Mouse (Mus musculus) cortical plate, adult 2 months (tissue): ENCODE results near the gene Dph1. TPM values are rescaled to one million over a fixed set of nuclear protein-coding genes. Genes with fewer than 3 reads are reported as not detected.

ENCODE experiments used
- H3K27ac ChIP-seq: fragments of 200-500 bp; 2 replicates; pipeline ENCODE4 v1.5.1; 2012; ENCODE audit warnings: low read length, control low read depth, inconsistent platforms; ENCODE audit not compliant: insufficient read depth
- H3K4me1 ChIP-seq: fragments of 200-500 bp; 2 replicates; pipeline ENCODE4 v1.6.1; 2011; ENCODE audit warnings: low read length; ENCODE audit not compliant: control insufficient read depth, insufficient read depth
- H3K4me3 ChIP-seq: fragments of 200-500 bp; 2 replicates; pipeline ENCODE4 v1.5.1; 2011; ENCODE audit warnings: mild to moderate bottlenecking, low read length, control low read depth; ENCODE audit not compliant: insufficient read depth
- CTCF ChIP-seq: fragments of 200-500 bp; IDR thresholded peaks from 2 replicates; pipeline ENCODE4 v1.5.1; 2011; ENCODE audit warnings: mild to moderate bottlenecking, control low read depth, low read length; ENCODE audit not compliant: insufficient read depth; ENCODE audit errors: extremely low read depth
- POLR2A ChIP-seq: fragments of 200-500 bp; IDR thresholded peaks from 2 replicates; pipeline ENCODE4 v1.6.1; 2011; ENCODE audit warnings: mild to moderate bottlenecking, low read length, control low read depth; ENCODE audit not compliant: insufficient read depth; ENCODE audit errors: extremely low read depth
- polyA plus RNA-seq: library from polyadenylated mRNA; depleted of rRNA; stranded (reverse); fragments of >200 nt; gene quantifications from 2 replicates; pipeline ENCODE4 v1.2.3, GENCODE M21; 2012

Gene Dph1
- polyA plus RNA-seq, 1 experiment = 29.1 TPM

GRCm38 (mm10) chr11:75141038-75141437 is 50.0 kb downstream of the Dph1 start:
- H3K27ac ChIP-seq = no peak overlapping the region
- no peak overlapping the region for H3K4me3 ChIP-seq
- no peaks in the 10 kb centered on the region for H3K4me1 ChIP-seq
- no peak for TF ChIP-seq POLR2A
- no peak for TF ChIP-seq CTCF

GRCm38 (mm10) chr11:75140431-75140830 is 50.6 kb downstream of the Dph1 start:
- Histone ChIP-seq H3K4me3 (no peak overlapping the region), H3K27ac (no peak overlapping the region), H3K4me1 (no peaks in the 10 kb centered on the region)
- TF ChIP-seq POLR2A (no peak), CTCF (no peak)

GRCm38 (mm10) chr11:75139122-75139963 is 51.7 kb downstream of the Dph1 start:
- Histone ChIP-seq H3K4me3 (no peak overlapping the region), H3K4me1 (no peaks in the 10 kb centered on the region; the same call in 1 of the 2 replicates), H3K27ac (no peak overlapping the region)
- TF ChIP-seq CTCF (no peak), POLR2A (no peak)

GRCm38 (mm10) chr11:75136666-75137398 is 54.2 kb downstream of the Dph1 start:
- TF ChIP-seq POLR2A (no peak), CTCF (no peak)
- H3K27ac ChIP-seq = no peak overlapping the region
- H3K4me1 ChIP-seq = no peaks in the 10 kb centered on the region; the same call in 1 of the 2 replicates
- H3K4me3 ChIP-seq = no peak overlapping the region

- Histone ChIP-seq H3K4me1 (no peaks in the 10 kb centered on the region; the same call in 1 of the 2 replicates), H3K4me3 (no peak overlapping the region), H3K27ac (no peak overlapping the region)
- TF ChIP-seq CTCF = no peak
- no peak for TF ChIP-seq POLR2A
These were observed 55.7 kb downstream of the Dph1 start for GRCm38 (mm10) chr11:75135358-75135757.

- no peak overlapping the region for H3K27ac ChIP-seq
- H3K4me1 ChIP-seq = no peaks in the 10 kb centered on the region; the same call in 1 of the 2 replicates
- TF ChIP-seq CTCF = no peak
- no peak for TF ChIP-seq POLR2A
- no peak overlapping the region for H3K4me3 ChIP-seq
These were observed 56.5 kb downstream of the Dph1 start for GRCm38 (mm10) chr11:75134485-75135068.

DNA sequence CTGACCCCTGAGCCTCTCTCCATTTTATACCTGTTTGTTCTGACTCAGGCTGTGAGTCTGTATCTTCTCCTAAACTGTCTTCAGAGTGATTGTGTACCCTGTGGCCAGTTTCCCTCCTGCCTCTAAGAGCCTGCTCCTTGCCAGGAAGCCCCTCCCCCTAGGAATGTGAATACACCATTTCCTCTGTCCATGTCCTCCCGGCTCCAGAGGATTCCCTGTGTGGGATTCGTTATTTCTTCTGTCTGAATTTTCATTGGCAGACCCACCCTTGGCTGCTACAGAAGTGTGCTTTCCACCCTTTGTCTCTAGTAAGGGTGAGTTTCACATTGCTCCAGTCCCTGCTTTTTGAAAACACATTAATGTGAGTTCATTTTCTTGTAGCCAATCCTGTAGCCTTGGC is 57.1 kb downstream of the Dph1 start:
- no peak overlapping the region for H3K27ac ChIP-seq
- TF ChIP-seq POLR2A = no peak
- no peak for TF ChIP-seq CTCF
- H3K4me3 ChIP-seq = no peak overlapping the region
- H3K4me1 ChIP-seq = no peaks in the 10 kb centered on the region; the same call in 1 of the 2 replicates

- TF ChIP-seq POLR2A (no peak), CTCF (no peak)
- no peak overlapping the region for H3K27ac ChIP-seq
- no peaks in the 10 kb centered on the region; the same call in 1 of the 2 replicates for H3K4me1 ChIP-seq
- H3K4me3 ChIP-seq = no peak overlapping the region
These were observed 57.6 kb downstream of the Dph1 start for GRCm38 (mm10) chr11:75133391-75133790.

DNA sequence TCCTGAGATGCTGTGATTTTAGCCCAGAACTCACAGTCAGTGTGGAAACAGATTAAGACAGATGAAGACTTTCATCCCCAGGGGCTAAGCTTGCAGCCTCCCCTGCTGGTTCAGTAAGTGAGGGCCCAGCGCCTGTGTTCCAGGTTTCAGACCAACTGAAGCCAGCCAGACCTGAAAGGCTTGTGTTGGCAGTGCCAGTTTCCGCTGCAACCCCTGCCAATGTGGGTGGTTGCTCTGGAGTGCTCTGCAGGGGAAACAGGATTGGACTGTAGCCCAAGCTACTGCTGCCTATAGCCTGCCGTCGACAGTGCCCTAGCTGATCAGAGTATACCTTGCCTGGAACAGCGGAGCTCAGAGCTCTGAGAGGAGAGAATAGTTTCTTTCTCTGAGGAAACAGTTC is 58.8 kb downstream of the Dph1 start:
- H3K27ac ChIP-seq = no peak overlapping the region
- H3K4me3 ChIP-seq = no peak overlapping the region
- peak; percentile 56 for TF ChIP-seq CTCF
- no peak for TF ChIP-seq POLR2A
- no peaks in the 10 kb centered on the region; the same call in 1 of the 2 replicates for H3K4me1 ChIP-seq
